Mouse (Mus musculus) forelimb bud, embryonic 11.5 days (tissue): ENCODE data around the gene Cyp26b1.
A peak's percentile ranks its signal among the peaks of the same experiment; 100 is the strongest.
"Not testable (repeated sequence)": the region's sequence is repeated elsewhere in the genome, so short reads cannot be mapped to it uniquely, and the experiment has no call there.

Experiments used
- DNase-seq: peaks from one replicate; pipeline ENCODE4 v3.0.0-alpha.2; 2012; ENCODE audit warnings: low read depth, low spot score

Gene Cyp26b1

GRCm38 (mm10) chr6:84593693-84594092, at the start of gene Cyp26b1:
TSS of gene Cyp26b1 (minus strand) at chr6:84593908.
- DNase-seq, result no peak

- DNase-seq, result no peak
These were observed 47.3 kb upstream of the Cyp26b1 start for GRCm38 (mm10) chr6:84641062-84641431.

- DNase-seq, result no peak
These were observed 46.8 kb upstream of the Cyp26b1 start for GRCm38 (mm10) chr6:84640324-84641061.

- DNase-seq, result no peak
These were observed 44.5 kb upstream of the Cyp26b1 start for GRCm38 (mm10) chr6:84638206-84638605.

GRCm38 (mm10) chr6:84631588-84631987, 37.9 kb upstream of the Cyp26b1 start:
- no peak for DNase-seq

GRCm38 (mm10) chr6:84630276-84630675, 36.6 kb upstream of the Cyp26b1 start:
- peak; percentile 3 for DNase-seq

GRCm38 (mm10) chr6:84628831-84629230, 35.1 kb upstream of the Cyp26b1 start:
- DNase-seq, result no peak

- no peak for DNase-seq
These were observed 32.7 kb upstream of the Cyp26b1 start for GRCm38 (mm10) chr6:84626398-84626797.

- DNase-seq, result no peak
These were observed 25.5 kb upstream of the Cyp26b1 start for GRCm38 (mm10) chr6:84619166-84619565.

- DNase-seq, result no peak
These were observed 23.3 kb upstream of the Cyp26b1 start for GRCm38 (mm10) chr6:84617051-84617450.

GRCm38 (mm10) chr6:84616586-84616985, 22.9 kb upstream of the Cyp26b1 start:
- no peak for DNase-seq

- DNase-seq, result no peak
These were observed 19.9 kb upstream of the Cyp26b1 start for GRCm38 (mm10) chr6:84613561-84613960.

GRCm38 (mm10) chr6:84601136-84601889, 7.6 kb upstream of the Cyp26b1 start:
- DNase-seq, result no peak

GRCm38 (mm10) chr6:84599296-84599695, 5.6 kb upstream of the Cyp26b1 start:
- not testable (repeated sequence) for DNase-seq

GRCm38 (mm10) chr6:84598725-84599124, 5.0 kb upstream of the Cyp26b1 start:
- no peak for DNase-seq

GRCm38 (mm10) chr6:84594626-84595025, 918 bp upstream of the Cyp26b1 start:
- DNase-seq, result no peak

- DNase-seq, result no peak
These were observed 2.6 kb downstream of the Cyp26b1 start for GRCm38 (mm10) chr6:84590961-84591745.

GRCm38 (mm10) chr6:84589742-84590686, 3.7 kb downstream of the Cyp26b1 start:
- DNase-seq, result peak; percentile 90

GRCm38 (mm10) chr6:84588895-84589652, 4.6 kb downstream of the Cyp26b1 start:
- DNase-seq, result peak; percentile 83

- no peak for DNase-seq
These were observed 5.3 kb downstream of the Cyp26b1 start for GRCm38 (mm10) chr6:84588221-84588894.
